Mouse (Mus musculus) retina, adult 2 months (tissue): Measurements from ENCODE around the gene Gpr45.
A peak's percentile ranks its signal among the peaks of the same experiment; 100 is the strongest.
"Not testable (repeated sequence)": the region's sequence is repeated elsewhere in the genome, so short reads cannot be mapped to it uniquely, and the experiment has no call there.

Experiments
- DNase-seq: peaks from one replicate; pipeline ENCODE4 v3.0.0-alpha.2; 2012; ENCODE audit warnings: low read depth, low spot score

Gene Gpr45

GRCm38 (mm10) chr1:42952734-42953481 is at the start of gene Gpr45:
Gpr45 (plus strand) TSS chr1:42952872.
- DNase-seq: no peak

GRCm38 (mm10) chr1:42905148-42905547 is 47.5 kb upstream of the Gpr45 start:
- DNase-seq: no peak

GRCm38 (mm10) chr1:42906696-42907095 is 46.0 kb upstream of the Gpr45 start:
- DNase-seq: no peak

DNA sequence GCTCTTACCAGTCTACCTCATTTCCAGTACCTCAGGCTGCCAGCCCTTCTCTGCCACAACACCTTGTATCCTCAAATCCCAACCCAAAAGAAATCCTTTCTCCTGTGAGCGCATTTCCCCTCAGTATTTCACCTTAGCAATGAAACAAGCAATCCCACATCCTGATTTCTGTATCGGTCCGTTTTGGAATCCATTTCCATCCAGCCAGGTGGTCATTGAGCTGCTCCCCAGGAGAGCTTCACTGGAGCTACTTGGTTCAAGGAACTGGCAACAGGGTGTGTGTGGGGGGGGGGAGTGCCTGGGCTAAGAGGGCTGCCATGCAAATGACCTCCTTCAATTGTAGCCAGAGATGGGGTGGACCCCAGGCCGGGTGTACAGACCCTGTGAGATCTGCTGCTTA is 45.5 kb upstream of the Gpr45 start:
- no peak for DNase-seq

- DNase-seq: peak; percentile 26
Measured at GRCm38 (mm10) chr1:42915062-42915461, 37.6 kb upstream of the Gpr45 start.

GRCm38 (mm10) chr1:42916719-42917118 is 36.0 kb upstream of the Gpr45 start:
- DNase-seq: no peak

DNA sequence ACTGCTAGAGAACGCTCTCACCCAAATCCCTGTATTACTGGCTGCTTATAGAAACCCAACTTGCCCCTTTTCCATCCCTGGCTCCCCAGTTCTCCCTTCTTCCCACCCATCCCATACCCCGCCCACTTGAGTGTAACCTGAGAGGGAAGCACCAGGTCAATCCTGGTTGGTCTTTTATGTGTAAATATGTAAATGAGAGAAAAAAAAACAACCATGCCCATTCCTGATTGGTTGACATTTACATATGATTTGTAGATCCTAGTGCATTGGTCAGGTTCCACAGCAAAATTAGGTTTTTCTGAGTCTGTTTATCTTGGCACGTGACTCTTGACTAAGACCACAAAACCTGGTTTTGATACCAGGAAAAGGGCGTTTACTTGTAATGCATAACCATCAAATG is 34.8 kb upstream of the Gpr45 start:
- no peak for DNase-seq

- no peak for DNase-seq
Measured at GRCm38 (mm10) chr1:42923924-42924323, 28.7 kb upstream of the Gpr45 start.

DNA sequence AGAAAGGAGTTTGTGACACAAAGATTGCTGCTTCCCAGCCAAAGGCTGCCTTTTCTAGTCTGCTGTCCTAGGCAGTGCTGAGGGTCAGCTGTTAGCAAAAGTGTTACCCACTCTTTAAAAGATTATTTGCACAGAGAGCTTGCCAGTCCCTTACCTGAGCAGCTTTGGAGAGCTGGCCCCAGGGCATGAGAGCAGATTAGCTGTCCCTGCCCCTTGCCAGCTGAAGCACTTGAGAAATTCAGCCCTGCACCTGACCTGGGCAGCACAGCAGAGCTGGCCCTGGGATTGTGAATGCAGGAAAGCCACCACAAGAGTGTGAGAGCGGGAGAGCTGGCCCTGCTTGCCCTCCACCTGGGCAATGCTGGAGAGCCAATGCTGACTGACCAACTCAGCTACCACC is 19.1 kb upstream of the Gpr45 start:
- no peak for DNase-seq

- DNase-seq: no peak
Measured at GRCm38 (mm10) chr1:42948486-42948885, 4.2 kb upstream of the Gpr45 start.

DNA sequence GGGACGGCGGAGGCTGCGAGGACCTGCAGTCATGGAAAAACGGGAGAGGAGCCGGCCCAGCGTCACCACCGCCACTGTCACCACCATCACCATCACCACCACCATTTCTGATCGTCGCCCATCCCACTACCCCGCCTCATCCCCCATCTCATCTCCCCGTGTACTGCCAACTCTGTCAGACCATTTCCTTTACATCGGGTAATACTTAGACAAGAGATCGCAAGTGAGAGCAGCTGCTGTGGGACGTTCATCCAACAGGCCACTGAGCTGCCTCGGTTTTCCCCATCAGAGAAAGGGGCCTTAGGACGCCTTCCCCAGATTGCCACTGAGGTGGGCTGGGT is 780 bp downstream of the Gpr45 start:
- DNase-seq: no peak

DNA sequence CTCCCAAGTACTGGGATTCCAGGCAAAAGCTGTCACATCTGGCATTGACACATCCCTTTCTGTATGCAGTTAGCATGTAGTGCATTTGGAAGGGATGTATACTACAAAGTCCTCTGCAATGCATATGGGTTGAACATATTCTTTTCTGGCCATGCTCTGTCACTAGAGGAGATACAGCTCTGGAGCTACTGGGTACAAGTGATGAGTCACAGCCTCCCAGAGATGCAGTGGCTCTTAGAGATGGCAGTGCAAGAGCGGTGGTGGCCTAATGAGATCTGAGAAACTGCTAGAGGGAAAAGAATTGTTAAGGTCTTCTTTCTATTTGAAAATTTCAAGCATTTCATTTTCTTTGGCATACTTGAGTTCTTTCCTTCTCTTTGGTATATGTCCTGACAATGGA is 4.2 kb downstream of the Gpr45 start:
- DNase-seq: no peak

- no peak for DNase-seq
Measured at GRCm38 (mm10) chr1:42983082-42983771, 30.6 kb downstream of the Gpr45 start.

DNA sequence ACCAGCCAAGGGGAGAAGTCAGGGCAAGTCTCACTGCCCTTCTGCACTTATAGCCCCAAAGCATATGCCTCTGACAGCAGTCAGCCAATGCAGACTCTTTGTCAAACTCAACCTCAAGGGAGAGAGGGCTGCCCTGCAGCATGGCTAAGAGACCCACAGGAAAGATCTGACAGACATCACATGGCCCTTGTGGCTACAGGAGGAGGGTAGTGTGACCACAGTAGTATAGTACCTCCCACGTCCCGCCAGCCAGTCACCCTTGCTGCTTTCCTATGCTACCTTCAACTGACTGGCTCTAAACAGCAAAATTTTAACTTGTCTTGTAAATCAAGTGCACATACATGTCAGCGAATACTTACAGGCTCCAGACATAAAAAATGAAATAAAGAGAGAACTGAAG is 31.4 kb downstream of the Gpr45 start:
- no peak for DNase-seq

DNA sequence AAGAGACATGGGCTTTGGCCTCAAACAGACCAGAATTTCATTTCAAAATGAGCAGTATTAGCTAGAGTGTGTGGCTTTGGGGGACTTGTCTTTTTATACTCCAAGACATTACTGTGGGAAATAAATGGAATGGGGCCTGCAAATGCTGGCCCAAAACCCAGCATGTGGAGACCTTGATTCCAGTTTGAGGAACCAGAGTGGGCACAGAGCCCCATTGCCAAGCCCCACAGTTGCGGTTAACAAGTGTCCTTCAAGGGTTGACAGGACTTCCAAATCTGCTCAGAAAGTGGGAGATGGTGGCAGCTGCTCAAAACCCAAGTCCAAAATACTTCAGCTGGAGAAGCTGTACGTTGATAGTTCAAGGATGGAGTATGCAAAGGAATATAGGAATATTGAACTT is 36.3 kb downstream of the Gpr45 start:
- DNase-seq: no peak

DNA sequence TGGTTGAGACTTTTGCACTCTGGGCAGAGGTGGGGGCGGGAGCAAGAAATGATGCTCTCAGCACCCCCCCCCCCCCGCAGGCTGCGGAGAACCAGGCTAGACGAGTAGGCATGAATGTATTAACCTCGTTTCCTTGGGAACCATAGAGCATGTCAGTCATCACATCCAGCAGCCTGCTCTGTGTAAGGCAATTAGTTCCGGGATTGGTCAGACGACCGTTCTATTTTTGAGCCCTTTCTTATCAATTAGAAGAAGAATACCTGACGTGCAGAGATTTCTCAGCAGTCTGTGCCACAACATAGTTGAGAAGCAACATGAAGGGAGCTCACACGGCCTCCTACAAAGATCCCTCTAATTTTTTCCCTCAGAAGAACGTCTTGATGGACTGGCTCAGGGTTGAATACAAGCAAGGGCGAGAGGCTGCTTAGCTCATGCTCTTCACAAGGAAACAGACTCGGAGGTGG is 53.4 kb downstream of the Gpr45 start:
- DNase-seq: no peak

- no peak for DNase-seq
Measured at GRCm38 (mm10) chr1:43006524-43006923, 53.9 kb downstream of the Gpr45 start.

GRCm38 (mm10) chr1:43010461-43010860 is 57.8 kb downstream of the Gpr45 start:
- no peak for DNase-seq

- DNase-seq: not testable (repeated sequence)
Measured at GRCm38 (mm10) chr1:43015153-43015685, 62.5 kb downstream of the Gpr45 start.

- DNase-seq: no peak
Measured at GRCm38 (mm10) chr1:43036014-43036413, 83.3 kb downstream of the Gpr45 start.

GRCm38 (mm10) chr1:43042271-43042670 is 89.6 kb downstream of the Gpr45 start:
- DNase-seq: peak; percentile 16

GRCm38 (mm10) chr1:43045204-43045982 is 92.7 kb downstream of the Gpr45 start:
- DNase-seq: no peak
